Mouse (Mus musculus) splenic B cell, adult 2 months (primary cell): Measurements from ENCODE around the gene Prrt4.

Source experiments
- DNase-seq: peaks from one replicate; pipeline ENCODE4 v3.0.0-alpha.2; 2011; ENCODE audit warnings: low read depth, low spot score
- H3K27me3 ChIP-seq: 2 replicates; pipeline ENCODE4 v1.6.1; 2012; ENCODE audit warnings: mild to moderate bottlenecking, low read length, moderate library complexity, mixed read lengths; ENCODE audit not compliant: control insufficient read depth, poor library complexity, insufficient read depth, severe bottlenecking
- H3K36me3 ChIP-seq: 2 replicates; pipeline ENCODE4 v1.6.1; 2012; ENCODE audit warnings: mild to moderate bottlenecking, low read length, moderate library complexity, mixed read lengths; ENCODE audit not compliant: control insufficient read depth, poor library complexity, insufficient read depth, severe bottlenecking

Gene Prrt4

GRCm38 (mm10) chr6:29203861-29204585 is 24.6 kb upstream of the Prrt4 start:
- Histone ChIP-seq H3K27me3 (no peaks in the 10 kb centered on the region), H3K36me3 (peaks cover 8% of the 10 kb centered on the region)
- DNase-seq = no peak

GRCm38 (mm10) chr6:29203096-29203495 is 23.7 kb upstream of the Prrt4 start:
- no peak for DNase-seq
- H3K27me3 ChIP-seq = no peaks in the 10 kb centered on the region
- peaks cover 8% of the 10 kb centered on the region for H3K36me3 ChIP-seq

GRCm38 (mm10) chr6:29201988-29202387 is 22.6 kb upstream of the Prrt4 start:
- H3K36me3 ChIP-seq = peaks cover 8% of the 10 kb centered on the region
- no peaks in the 10 kb centered on the region for H3K27me3 ChIP-seq
- DNase-seq = no peak

- no peaks in the 10 kb centered on the region for H3K27me3 ChIP-seq
- DNase-seq = no peak
Measured at GRCm38 (mm10) chr6:29201341-29201740, 22.0 kb upstream of the Prrt4 start.

GRCm38 (mm10) chr6:29200496-29200895 is 21.1 kb upstream of the Prrt4 start:
- Histone ChIP-seq H3K36me3 (peaks cover 8% of the 10 kb centered on the region; the same call in 1 of the 2 replicates), H3K27me3 (no peaks in the 10 kb centered on the region)
- no peak for DNase-seq

More at GRCm38 (mm10) chr6:29201341-29201740, 22.0 kb upstream of the Prrt4 start:
- peaks cover 8% of the 10 kb centered on the region; the same call in 1 of the 2 replicates for H3K36me3 ChIP-seq

- Histone ChIP-seq H3K27me3 (no peaks in the 10 kb centered on the region), H3K36me3 (peaks cover 6% of the 10 kb centered on the region; the same call in 1 of the 2 replicates)
- DNase-seq = no peak
Measured at GRCm38 (mm10) chr6:29199223-29199855, 20.0 kb upstream of the Prrt4 start.

- peak; percentile 88 for DNase-seq
- 0 out of 2 replicates have a peak, but pooled peaks cover 4% of the 10 kb centered on the region for H3K36me3 ChIP-seq
- no peaks in the 10 kb centered on the region for H3K27me3 ChIP-seq
Measured at GRCm38 (mm10) chr6:29198309-29199222, 19.2 kb upstream of the Prrt4 start.

- H3K27me3 ChIP-seq = no peaks in the 10 kb centered on the region
- DNase-seq = peak; percentile 42
- H3K36me3 ChIP-seq = no peaks in the 10 kb centered on the region
Measured at GRCm38 (mm10) chr6:29195846-29196698, 16.7 kb upstream of the Prrt4 start.

GRCm38 (mm10) chr6:29195146-29195545 is 15.8 kb upstream of the Prrt4 start:
- DNase-seq = no peak
- Histone ChIP-seq H3K36me3 (no peaks in the 10 kb centered on the region), H3K27me3 (no peaks in the 10 kb centered on the region)

- Histone ChIP-seq H3K27me3 (no peaks in the 10 kb centered on the region; the same call in 1 of the 2 replicates), H3K36me3 (no peaks in the 10 kb centered on the region)
- no peak for DNase-seq
Measured at GRCm38 (mm10) chr6:29193961-29194750, 14.8 kb upstream of the Prrt4 start.

GRCm38 (mm10) chr6:29187936-29188335 is 8.6 kb upstream of the Prrt4 start:
- no peak for DNase-seq
- no peaks in the 10 kb centered on the region for H3K36me3 ChIP-seq
- no peaks in the 10 kb centered on the region; the same call in 1 of the 2 replicates for H3K27me3 ChIP-seq

GRCm38 (mm10) chr6:29179843-29180242 is 459 bp upstream of the Prrt4 start:
- Histone ChIP-seq H3K36me3 (no peaks in the 10 kb centered on the region), H3K27me3 (no peaks in the 10 kb centered on the region)
- no peak for DNase-seq
